Mouse (Mus musculus) urinary bladder, adult 18-20 months (tissue): ENCODE data around the gene Grm4.

ENCODE experiments used
- DNase-seq, 2 experiments: peaks; one replicate each; pipeline ENCODE4 v3.0.0; 2022; ENCODE audit warnings: low spot score in 2 of 2, mixed read lengths in 2 of 2

Grm4 gene

DNA sequence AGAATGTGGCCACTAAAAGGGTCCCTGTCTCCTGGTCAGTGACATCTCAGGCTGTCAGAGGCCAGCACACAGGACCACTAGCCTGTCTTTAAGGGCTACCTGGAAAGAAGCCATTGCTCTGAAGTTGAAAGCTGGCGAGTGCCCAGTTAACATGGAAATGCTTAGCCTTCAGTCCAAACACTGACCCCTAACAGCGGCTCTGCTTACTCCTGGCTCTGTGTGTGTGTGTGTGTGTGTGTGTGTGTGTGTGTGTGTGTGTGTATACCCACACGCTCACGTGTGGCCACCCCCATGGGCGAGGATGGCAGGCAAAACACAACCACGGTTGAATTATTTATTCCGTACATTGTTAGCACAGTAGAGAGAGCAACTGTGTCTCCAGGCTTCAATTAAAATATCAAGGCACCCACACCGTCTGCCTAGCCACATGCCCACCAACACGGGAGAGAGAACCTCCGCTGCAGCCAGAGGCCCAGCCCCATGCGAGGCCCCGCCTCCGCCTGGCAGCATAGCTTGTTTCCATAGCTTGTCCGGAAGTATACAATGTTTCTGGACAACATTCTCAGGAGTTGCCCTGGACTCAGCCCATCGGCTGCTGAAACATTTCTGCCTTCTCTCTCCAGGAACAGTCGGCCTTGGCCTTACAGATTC, 32.9 kb downstream of the Grm4 start:
- DNase-seq, result no peak

DNA sequence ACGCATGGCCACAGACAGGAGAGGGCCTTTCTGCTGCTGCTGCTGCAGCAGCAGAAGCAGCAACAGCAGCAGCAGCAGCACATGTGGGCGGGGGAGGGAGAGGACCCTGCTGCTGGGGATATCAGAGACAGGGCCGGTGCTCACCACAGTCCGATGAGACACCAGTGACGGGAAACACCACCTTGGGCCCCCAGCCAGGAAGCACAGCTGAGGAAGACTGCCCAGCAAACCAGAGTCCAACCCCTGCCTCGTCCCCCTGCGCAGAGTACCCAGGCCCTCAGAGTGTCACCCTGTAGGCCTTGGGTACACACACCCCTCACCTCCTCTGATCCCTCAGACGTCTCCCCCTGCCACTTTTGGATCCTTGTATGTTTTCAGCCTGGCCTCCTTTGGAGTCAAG, 35.3 kb downstream of the Grm4 start:
- DNase-seq, result no peak

- no peak for DNase-seq
These were observed 37.6 kb downstream of the Grm4 start for GRCm38 (mm10) chr17:27483571-27483970.

GRCm38 (mm10) chr17:27480143-27481103, 40.8 kb downstream of the Grm4 start:
- DNase-seq, result peak in 1 of 2 experiments; percentile 16

DNA sequence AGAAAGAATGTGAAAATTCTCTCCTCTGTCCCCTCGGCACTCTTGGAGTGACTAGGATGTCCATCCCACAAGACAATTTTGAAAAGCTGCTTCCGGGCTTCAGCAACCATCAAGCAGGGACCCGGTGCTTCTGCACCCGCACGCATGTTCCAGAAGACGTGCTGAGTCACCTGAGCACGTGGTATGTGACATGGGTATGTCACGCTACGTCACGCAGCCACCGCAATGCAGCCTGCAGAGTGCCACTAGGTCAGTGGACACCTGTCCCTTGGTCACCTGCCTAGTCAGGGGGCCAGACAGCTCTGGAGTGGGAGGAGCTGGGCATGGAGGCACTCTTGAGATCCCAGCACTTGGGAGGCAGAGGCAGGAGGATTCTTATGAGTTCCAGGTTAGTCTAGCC, 45.6 kb downstream of the Grm4 start:
- no peak for DNase-seq

DNA sequence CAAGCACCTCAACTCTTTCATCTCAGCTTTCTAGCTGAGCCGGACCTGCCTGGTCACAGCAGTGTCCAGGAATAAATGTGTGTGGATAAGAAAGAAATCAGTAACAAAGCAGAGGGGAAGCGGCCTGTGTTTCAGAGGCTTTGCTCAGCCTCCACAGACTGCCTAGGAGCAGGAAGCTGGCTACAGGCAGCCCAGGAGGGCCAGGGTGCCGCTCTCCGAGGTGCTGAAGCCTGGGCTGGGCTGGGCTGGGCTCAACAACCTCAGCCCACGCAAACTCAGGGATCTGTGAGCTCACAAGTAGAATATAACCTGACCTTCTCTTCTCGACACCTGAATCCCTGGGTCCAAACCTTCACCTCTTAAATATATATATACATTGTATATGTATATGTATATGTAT, 54.6 kb downstream of the Grm4 start:
- DNase-seq, result peak in 1 of 2 experiments; percentile 21

DNA sequence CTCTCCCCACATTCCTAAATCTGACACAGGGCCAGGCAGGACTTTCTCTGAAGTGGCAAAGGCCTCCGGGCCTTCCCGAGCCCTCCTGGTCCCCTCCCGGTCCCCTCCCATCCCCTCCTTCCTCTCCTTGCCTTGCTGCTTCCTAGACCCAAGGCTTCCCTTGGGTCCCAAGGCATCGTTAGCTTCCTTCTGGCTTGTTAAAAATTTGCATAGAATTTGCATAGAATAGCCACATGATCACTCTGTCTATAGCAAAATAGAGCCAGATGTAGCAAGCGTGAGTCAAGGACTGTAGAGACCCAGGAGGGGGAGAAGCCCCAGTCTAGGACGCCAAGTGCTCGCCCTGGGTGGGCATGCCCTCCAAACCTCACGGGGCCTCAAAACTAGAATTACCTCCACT, 55.3 kb downstream of the Grm4 start:
- no peak for DNase-seq

- DNase-seq, result no peak
These were observed 56.8 kb downstream of the Grm4 start for GRCm38 (mm10) chr17:27464327-27464962.

DNA sequence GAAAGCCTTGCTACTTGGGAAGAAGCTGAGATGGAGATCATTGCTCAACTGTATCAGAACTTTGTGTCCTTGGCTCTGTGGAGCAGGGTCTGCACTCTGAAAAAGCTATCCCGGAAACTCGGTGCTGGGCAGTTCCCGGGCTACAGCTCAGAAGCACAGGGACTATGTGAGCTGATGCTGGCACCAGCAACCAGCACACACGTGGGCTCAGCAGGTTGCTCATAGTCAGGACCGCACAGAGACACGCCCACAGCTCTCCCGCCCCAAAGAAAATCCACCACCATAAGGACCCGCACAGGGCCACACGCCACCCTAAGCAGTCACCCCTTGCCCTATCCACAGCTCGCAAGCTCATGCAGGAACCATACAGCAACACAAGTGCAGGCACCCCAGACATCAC, 61.2 kb downstream of the Grm4 start:
- DNase-seq, result no peak

GRCm38 (mm10) chr17:27459241-27459640, 62.0 kb downstream of the Grm4 start:
- no peak for DNase-seq

DNA sequence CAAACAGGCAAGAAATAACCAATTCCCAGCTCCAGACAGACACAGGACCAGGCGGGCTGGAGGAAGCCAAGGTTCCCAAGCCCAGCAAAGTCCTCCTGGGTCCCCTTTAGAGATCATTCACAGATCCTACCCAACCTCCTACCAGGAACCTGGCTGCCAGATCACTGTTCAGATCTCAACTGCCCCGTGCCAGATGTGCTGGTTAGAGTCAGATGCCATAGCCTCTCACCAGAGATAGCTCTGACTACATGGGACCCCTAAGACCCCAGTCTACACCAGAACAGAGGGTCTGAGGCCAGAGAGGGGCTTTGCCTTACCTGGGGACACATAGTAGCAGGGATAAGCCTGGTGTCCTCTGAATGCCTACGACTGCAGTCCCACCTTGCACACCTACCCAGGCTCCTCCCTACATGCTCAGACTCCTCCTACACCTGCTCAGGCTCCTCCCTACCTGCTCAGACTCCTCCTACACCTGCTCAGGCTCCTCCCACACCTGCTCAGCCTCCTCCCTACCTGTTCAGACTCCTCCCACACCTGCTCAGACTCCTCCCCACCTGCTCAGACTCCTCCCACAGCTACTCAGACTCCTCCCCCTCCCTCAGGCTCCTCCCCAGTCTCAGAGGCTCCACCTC, 63.2 kb downstream of the Grm4 start:
- DNase-seq, result no peak

DNA sequence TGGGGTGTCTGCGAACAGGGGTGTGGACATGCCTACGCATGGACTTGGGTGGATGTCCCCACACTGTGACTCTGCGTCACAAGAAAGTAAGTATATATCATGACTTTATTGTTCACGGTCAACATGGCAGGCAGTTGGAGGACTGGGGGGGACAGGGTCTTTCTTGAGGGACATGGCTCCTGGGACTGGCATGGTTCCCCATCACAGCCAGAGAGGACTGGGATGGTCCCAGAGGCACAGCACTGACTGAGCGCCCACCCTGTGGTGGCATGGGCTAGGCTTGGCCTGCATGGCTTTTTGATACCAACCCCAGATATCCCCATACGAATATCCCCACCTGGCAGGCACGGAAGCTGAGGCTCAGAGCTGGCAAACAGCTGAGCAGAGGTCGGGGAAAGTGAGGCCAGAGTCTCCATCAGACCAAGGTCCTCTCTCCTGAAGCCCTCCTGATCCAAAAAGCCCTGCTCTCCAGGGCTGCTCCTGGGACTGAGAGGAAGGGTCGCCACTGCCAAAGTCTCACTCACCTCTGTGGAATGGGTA, 64.1 kb downstream of the Grm4 start:
- DNase-seq, result no peak

DNA sequence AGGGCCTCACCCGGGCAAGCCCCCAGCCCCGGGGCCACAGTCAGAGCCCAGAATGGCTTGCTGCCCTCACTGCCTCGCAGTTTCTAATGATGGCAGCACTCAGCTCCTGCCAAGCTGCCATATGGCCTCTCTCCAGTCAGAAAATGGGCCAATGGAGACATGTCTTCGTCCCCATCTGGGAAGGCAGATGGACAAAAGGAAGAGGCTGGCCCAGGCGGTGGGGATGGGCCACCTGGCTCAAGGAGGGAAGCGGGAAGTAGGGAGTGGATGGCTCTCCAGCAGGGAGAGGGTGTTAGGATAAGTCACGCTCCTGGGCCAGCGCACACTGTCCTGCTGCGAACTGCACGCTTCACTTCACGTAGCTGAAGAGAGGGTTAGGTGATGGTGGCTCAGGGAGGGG, 64.8 kb downstream of the Grm4 start:
- DNase-seq, result no peak

GRCm38 (mm10) chr17:27455012-27455784, 66.0 kb downstream of the Grm4 start:
- DNase-seq, result no peak

GRCm38 (mm10) chr17:27454396-27454795, 66.8 kb downstream of the Grm4 start:
- DNase-seq, result no peak

DNA sequence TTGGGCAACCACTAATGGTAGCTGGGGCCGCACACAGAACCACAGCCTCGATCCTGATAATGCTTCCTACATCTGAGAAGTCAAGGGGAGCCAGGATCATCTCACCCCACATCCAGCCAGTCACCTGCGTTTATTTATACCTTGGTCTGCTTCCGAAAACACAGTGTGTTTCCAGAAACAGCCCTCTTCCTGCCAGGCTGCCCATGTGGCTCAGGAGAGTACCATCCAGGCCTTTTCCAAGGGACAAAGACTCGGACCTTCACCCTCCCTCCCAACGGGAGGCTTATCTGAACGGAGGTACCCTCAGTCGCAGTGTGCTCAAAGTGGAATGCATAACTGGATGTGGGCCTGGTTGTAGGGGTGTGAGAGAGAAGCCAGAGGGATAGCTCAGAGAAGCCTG, 68.2 kb downstream of the Grm4 start:
- no peak for DNase-seq

DNA sequence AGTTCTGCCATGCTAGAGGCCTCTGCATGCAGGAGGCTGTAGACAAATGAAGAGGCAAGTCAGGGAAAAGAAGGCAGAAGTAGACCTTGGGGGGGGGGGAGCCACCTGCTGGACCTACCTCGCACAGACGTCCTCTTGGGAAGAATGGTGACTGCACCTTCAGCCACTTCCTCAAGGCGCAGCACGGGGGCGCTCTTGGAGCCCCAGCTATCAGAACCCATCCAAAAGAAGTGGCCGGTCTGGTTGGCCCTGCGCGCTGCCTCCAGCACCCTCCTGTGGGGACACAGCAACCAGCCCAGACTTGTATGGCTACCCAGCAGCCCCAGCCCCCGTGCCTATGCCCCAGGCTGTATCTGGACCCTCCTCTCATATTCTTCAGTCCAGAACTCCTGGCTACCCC, 69.4 kb downstream of the Grm4 start:
- DNase-seq, result no peak

- no peak for DNase-seq
These were observed 70.0 kb downstream of the Grm4 start for GRCm38 (mm10) chr17:27451216-27451615.

DNA sequence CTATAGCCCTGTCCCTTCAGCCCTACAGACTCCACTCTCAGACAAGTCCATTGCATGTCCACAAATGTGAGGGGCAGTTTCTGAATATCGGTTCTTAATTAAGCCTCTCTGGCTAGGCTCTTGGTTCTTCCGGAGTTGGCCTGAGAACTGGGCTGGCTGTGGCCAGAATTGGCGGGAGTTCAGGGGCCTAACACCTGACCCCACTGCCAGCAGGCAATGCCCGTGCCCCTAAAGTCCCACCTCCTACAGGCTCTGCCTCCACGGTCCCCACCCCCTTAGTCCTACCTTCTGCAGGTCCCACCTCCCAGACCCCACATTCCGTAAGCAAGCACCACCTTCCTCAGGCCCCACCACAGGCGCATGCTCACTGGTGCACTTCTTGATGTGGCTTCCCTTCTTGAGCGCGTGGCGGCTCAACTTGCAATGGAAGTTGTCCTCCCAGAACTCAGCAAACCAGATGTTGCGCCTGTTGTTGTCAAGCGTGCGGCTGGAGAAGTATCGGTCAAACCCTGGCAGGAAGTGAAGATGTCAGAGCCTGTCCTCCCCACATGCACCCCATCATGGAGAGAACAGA, 71.4 kb downstream of the Grm4 start:
- no peak for DNase-seq

- DNase-seq, result no peak
These were observed 72.5 kb downstream of the Grm4 start for GRCm38 (mm10) chr17:27448749-27449148.
